Mouse (Mus musculus): ENCODE measurements around the gene Otud4. TPM values are rescaled to one million over a fixed set of nuclear protein-coding genes. Genes with fewer than 3 reads are reported as not detected.
"Not testable (repeated sequence)": the region's sequence is repeated elsewhere in the genome, so short reads cannot be mapped to it uniquely, and the experiment has no call there.

Otud4 gene
- total RNA-seq, 2 experiments from 2014 or later: 36.0 to 36.7 TPM

DNA sequence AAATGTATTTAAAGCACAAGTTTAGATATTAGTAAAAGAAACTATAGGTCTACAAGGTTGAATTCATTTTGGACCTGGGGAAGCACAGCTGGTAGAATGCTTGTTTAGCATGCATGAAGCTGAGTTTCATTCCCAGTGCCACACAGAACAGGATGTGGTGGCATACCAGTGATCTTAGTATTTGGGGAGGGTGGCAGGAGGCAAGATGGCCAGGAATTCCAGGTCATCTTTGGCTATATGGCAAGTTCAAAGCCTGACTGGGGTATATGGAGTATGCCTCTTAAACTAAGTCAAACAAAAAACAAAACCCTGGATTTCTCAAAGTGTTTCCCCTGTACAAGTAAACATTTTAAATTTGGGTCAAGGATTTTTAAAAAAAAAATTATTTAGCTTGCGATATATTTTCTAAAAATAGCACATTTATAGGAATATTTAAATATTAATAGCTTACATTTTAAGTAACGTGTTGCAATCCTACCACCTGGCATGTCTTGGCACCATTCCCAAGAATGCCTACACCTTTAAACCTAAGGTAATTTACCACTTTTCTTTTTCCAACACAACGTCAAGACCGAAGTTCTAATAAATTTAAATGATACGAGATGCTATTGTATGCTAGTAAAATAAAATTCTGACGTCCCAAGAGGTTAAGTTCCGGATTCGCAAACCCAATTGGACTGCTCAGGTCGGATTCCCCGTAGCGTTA is 1.3 kb upstream of the Otud4 start:
- DNase-seq (ENCODE audit: extremely low spot score in 1 of 2, low spot score in 1 of 2): no peak

DNA sequence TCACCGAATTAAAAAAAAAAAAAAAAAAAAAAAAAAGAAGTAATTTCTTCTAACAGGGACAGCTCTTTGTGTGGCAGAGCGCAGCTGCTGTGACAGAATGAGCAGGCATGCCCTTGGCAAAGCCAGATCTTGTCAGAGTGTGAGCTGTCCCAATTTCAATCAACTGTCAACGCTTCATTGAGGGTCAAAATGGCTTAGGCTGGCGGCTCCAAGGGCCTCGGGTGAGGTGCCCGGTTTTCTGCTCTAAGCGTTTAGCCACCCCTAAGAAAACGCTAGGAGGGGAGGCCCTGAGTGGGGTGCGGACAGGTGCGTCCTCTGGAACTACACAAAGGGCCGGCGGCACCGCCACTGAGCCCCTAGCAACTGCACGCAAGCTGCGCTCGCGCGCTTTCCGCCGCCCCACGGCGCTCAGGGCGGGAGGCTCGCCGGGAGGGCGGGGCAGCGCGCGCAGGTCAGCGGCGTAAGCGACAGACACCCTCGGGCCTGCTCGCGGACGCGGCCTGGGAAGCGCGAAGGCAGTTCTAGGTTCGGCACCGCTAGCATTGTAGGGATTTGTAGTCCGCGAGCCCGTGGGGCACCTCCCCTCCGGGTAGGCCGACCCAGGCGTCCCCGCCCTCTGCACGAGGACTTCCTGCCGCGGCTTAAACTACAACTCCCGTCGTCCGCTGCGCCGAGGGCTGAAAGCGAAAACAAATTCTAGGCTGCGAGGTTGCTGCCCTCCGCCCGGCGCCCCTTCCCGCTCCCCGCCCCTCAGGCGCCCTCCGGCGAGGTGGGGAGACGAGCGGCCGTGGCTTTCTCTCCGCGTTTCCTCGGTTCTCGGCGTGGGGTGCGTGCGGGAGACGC is 490 bp upstream of the Otud4 start:
- peak; percentile 82 to 93 for DNase-seq (ENCODE audit: extremely low spot score in 1 of 2, low spot score in 1 of 2)

DNA sequence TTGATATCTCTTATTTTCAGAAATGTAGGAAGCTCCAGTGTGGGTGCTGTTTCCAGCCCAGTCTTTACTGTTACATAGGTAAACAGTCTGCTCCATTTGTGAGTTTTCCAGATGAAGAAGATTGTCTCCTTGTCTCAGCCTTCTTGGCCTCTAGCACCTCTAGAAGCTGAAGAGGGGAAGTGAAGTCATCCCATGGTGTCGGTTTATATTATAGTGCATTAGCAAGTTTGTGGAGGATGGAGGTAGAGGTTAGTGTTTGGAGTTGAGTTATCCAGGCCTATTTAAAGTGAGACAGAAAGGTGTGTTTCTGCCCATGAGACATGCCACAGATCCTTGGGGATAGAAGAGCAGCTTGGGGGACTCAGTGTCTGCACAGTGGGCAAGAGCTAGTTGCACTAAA is 1.7 kb downstream of the Otud4 start:
- no peak for DNase-seq (ENCODE audit: extremely low spot score in 1 of 2, low spot score in 1 of 2)

DNA sequence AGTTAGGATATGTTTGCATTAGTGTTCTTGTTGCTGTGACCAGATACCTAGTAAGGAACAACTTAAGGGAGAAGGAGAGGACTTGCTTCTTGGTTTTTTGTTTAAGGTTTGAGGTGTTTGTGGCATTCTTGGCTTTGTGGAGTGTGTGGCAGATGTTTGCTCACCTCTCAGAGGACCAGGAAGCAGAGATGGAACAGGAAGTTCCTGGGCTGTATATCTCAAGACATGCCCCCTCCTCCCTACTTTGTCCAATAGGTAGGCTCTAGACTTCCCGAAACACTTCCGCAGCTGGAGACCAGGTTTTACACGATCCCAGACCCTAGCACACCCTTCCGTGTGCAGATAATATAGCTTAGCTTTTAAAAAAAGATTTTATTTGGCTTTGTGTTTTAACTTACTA is 10.2 kb downstream of the Otud4 start:
- no peak for DNase-seq (ENCODE audit: extremely low spot score in 1 of 2, low spot score in 1 of 2)

- no peak for DNase-seq (ENCODE audit: extremely low spot score in 1 of 2, low spot score in 1 of 2)
These were observed 10.9 kb downstream of the Otud4 start for GRCm38 (mm10) chr8:79650158-79650814.

DNA sequence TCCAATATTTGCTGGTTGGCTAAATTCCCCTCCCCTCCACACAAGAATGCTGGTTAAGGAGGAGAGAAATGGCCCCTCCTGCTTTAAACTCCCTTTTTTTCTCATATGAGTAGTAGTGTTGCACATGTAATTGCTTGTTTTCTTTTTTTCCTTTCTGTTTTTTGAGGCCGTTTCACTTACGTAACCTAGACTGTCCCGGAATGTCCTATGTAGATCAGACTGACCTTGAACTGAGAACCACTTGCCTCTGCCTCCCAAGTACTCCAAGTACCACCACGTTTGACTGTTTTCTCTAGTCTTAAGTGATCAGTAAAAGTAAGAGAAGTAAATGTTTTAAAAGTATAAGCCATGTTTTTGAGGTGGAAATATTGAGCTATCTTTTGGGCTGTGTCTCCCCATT is 14.3 kb downstream of the Otud4 start:
- no peak for DNase-seq (ENCODE audit: extremely low spot score in 1 of 2, low spot score in 1 of 2)

GRCm38 (mm10) chr8:79658715-79659114 is 19.3 kb downstream of the Otud4 start:
- DNase-seq (ENCODE audit: extremely low spot score in 1 of 2, low spot score in 1 of 2): not testable (repeated sequence)

DNA sequence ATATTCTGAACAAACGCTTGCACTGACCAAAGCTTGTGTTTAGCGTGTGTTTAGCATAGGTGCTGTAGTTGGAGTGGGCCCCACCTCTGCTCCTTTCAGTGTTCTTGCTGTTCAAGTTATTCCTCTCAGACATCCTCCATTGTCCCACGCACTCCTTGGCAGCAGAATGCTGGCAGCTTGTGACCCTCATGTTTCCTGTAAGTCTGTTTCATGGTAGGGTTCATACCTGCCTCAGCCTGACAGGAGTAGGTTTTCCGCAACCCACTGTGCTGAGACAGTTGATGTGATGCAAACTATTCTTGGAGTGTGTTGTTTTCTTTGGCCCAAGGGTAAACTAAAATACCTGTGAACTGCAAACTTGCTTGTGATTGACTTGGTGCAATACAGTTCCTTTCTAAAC is 37.0 kb downstream of the Otud4 start:
- DNase-seq (ENCODE audit: extremely low spot score in 1 of 2, low spot score in 1 of 2): no peak

- no peak for DNase-seq (ENCODE audit: extremely low spot score in 1 of 2, low spot score in 1 of 2)
These were observed 39.6 kb downstream of the Otud4 start for GRCm38 (mm10) chr8:79679005-79679404.

DNA sequence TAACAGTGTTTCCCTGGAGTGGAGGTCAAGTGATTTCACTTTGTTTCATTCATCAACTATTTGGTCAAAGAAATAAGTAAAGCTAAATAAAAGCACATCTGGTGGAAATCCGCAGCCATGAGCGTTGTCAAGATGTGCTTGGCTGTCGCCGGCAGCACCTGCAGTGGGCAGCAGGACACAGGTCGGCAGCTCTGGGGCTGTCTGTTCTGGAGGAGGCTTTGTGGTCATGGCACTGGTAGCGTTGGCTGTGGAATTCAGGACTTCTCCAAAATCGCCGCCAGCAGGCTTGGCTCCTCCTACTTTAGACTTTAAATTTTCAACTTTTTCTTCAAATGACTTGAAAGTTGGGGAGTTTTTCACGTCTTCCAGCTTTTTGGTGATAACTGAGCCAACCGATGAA is 40.7 kb downstream of the Otud4 start:
- DNase-seq (ENCODE audit: extremely low spot score in 1 of 2, low spot score in 1 of 2): not testable (repeated sequence)

- DNase-seq (ENCODE audit: extremely low spot score in 1 of 2, low spot score in 1 of 2): no peak
These were observed 41.1 kb downstream of the Otud4 start for GRCm38 (mm10) chr8:79680555-79680954.

DNA sequence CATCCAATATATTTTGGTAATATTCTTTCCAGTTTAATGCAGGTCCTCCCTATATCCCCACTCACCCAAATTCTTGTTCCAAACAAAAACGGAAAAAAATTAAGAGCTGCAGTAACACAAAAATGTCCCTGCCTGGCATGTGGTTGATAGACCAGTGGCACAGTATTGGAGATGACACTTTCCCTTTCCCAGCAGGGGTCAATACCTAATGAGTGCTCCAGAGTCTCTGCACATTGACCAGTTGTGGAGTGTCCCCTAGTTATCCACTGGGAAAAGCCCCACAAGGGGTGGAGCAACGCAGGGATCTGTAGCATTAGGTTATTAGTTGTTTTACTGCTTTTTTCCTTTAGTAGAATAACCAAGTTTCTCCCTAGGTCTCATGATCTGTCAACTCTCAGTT is 41.5 kb downstream of the Otud4 start:
- DNase-seq (ENCODE audit: extremely low spot score in 1 of 2, low spot score in 1 of 2): no peak

DNA sequence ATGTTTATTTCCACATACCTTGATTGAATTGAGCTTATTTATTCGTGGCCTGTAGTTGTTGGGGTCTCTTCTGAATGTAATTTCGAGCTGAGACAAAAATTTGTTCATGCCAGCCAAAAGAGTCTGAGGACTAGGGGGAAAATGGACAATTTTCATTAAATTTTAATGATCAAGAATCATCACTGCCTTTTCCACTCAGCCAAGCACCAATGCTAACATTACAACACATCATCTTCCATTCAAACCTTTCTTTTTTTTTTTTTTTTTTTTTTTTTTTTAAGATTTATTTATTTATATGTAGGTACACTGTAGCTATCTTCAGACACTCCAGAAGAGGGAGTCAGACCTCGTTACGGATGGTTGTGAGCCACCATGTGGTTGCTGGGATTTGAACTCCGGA is 46.5 kb downstream of the Otud4 start:
- not testable (repeated sequence) for DNase-seq (ENCODE audit: extremely low spot score in 1 of 2, low spot score in 1 of 2)

- DNase-seq (ENCODE audit: extremely low spot score in 1 of 2, low spot score in 1 of 2): no peak
These were observed 53.1 kb downstream of the Otud4 start for GRCm38 (mm10) chr8:79692531-79692930.

- DNase-seq (ENCODE audit: extremely low spot score in 1 of 2, low spot score in 1 of 2): no peak
These were observed 67.3 kb downstream of the Otud4 start for GRCm38 (mm10) chr8:79706687-79707086.

DNA sequence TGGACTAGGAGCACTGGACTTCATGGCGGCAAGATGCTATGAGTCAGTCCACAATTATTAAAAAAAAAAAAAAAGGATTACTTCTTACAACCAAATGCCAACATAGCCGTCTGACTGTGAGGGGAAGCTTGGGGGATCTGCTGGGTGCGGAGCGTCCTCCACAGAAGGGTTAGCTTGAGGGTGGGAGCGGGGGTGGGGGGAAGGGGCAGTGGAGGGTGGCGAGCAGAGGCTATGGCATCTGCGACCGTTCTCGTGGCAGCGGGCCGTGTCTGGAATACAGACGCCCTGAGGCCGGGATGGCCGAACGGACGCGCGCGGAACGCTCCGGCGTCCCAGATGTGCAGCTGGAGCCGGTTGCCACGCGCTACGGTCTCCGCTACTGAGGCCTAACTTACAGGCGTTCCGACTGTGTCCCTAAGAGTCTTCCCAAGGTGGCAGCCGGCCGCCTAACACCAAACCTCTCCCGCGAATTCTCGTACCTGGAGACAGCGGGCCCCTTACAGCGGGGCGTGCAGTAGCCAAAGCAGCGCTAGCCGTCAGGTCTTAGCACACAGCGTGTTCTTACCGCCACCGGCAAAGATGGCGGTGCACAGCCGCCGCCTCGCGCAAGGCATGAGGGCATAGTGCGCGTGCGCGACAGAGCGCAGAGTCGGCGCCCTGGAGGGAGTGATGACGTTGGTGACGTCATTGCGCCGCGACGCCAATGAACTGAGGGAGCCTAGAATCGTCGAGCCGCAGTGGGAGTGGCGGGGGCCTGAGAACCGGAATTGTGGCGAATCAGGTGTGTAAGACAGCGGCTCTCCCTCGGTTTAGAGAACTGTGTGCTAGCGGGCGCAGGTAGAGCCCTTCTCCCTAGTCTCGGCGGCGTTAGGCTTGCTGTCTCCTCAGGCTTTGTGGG is 71.9 kb downstream of the Otud4 start, which contains the start of the genes Abce1 and Anapc10:
Gene Abce1, minus strand, starts transcription at position 677 of the 898 bp plus-strand sequence.
Gene Anapc10, plus strand, starts transcription at position 757 of the 898 bp plus-strand sequence.
- peak; percentile 98 for DNase-seq (ENCODE audit: extremely low spot score in 1 of 2, low spot score in 1 of 2)

GRCm38 (mm10) chr8:79712676-79713075 is 73.3 kb downstream of the Otud4 start:
- no peak for DNase-seq (ENCODE audit: extremely low spot score in 1 of 2, low spot score in 1 of 2)

DNA sequence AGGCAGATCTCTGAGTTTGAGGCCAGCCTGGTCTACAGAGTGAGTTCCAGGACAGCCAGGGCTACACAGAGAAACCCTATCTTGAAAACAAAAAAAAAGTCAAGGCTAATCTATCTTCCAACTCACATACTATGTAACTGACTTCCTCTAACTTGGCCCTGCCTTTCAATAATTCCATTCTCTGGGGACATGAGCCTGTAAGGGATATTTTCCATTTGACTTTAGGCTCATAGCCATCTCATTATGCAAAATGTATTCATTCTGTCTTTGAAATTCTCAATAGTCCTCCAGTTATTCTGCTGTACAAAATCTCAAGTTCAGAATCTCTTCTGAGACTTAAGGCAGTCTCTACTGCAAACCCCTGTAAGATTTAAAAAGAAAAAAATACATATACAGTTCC is 82.1 kb downstream of the Otud4 start:
- DNase-seq (ENCODE audit: extremely low spot score in 1 of 2, low spot score in 1 of 2): no peak

DNA sequence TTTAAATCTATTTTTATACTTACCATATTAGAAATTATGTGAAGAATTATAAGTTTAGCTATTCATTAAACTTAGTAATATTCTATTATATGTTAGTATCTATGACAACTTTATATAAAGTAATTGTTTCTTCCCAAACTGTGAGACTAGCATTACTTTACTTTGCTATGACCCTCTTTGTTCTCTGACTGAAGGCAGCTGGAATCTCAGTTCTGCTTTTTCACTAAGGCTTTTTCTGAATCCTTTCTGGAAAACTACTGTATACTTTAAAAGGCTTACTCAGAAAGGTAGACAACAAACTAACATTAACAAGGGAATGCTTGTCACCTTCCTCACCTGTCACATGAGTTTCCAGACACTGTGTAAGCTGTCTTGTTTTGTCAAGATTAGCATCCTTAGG is 83.9 kb downstream of the Otud4 start:
- DNase-seq (ENCODE audit: extremely low spot score in 1 of 2, low spot score in 1 of 2): no peak

- DNase-seq (ENCODE audit: extremely low spot score in 1 of 2, low spot score in 1 of 2): no peak
These were observed 85.2 kb downstream of the Otud4 start for GRCm38 (mm10) chr8:79724589-79724988.
